Mouse (Mus musculus): ENCODE results near the gene Mamdc4. TPM values are rescaled to one million over a fixed set of nuclear protein-coding genes. Genes with fewer than 3 reads are reported as not detected.
A peak's percentile ranks its signal among the peaks of the same experiment; 100 is the strongest.

Gene Mamdc4
- polyA plus RNA-seq, 1 experiment from 2014 or later = 1.4 TPM

GRCm38 (mm10) chr2:25607761-25608622 lies 33.3 kb upstream of the Mamdc4 start, which contains the start of gene Rabl6:
Gene Rabl6, minus strand, starts transcription at chr2:25608521.
- DNase-seq (ENCODE audit: low spot score) (peak; percentile 95), ATAC-seq (ENCODE audit: low read depth) (peak; percentile 93)
- Histone ChIP-seq H3K36me3 (ENCODE audit: control insufficient read depth, insufficient read depth, low read length) (0 out of 2 replicates have a peak, but pooled peaks cover 9% of the 10 kb centered on the region), H3K9me3 (ENCODE audit: control insufficient read depth, low read length) (no peaks in the 10 kb centered on the region), H3K4me1 (ENCODE audit: control insufficient read depth, insufficient read depth, low read length) (peaks cover 17% of the 10 kb centered on the region), H3K27me3 (replicated peaks; ENCODE audit: control insufficient read depth, insufficient read depth, low read length) (no peaks in the 10 kb centered on the region), H3K27ac (replicated peaks; ENCODE audit: low read depth, low read length) (peak within 1 kb of the TSS; percentile 96), H3K4me2 (ENCODE audit: low read depth, low read length) (peak within 1 kb of the TSS; percentile 69), H3K9ac (ENCODE audit: low read depth, low read length) (peak within 1 kb of the TSS; percentile 99), H3K4me3 (ENCODE audit: low read depth, low read length) (peak within 1 kb of the TSS; percentile 99)
- 0% methylated on average over 50 of the region's 80 CpGs for WGBS

GRCm38 (mm10) chr2:25602526-25602925 lies 27.9 kb upstream of the Mamdc4 start:
- ATAC-seq (ENCODE audit: low read depth) (no peak), DNase-seq (ENCODE audit: low spot score) (no peak)
- 96% methylated on average over 5 of the region's 5 CpGs for WGBS
- Histone ChIP-seq H3K36me3 (ENCODE audit: control insufficient read depth, insufficient read depth, low read length) (peaks cover 63% of the 10 kb centered on the region), H3K27ac (replicated peaks; ENCODE audit: low read depth, low read length) (no peak overlapping the region), H3K27me3 (replicated peaks; ENCODE audit: control insufficient read depth, insufficient read depth, low read length) (no peaks in the 10 kb centered on the region), H3K4me1 (ENCODE audit: control insufficient read depth, insufficient read depth, low read length) (peaks cover 11% of the 10 kb centered on the region), H3K9me3 (ENCODE audit: control insufficient read depth, low read length) (no peaks in the 10 kb centered on the region), H3K4me3 (ENCODE audit: low read depth, low read length) (no peak overlapping the region), H3K9ac (ENCODE audit: low read depth, low read length) (no peak overlapping the region), H3K4me2 (ENCODE audit: low read depth, low read length) (no peak overlapping the region)

GRCm38 (mm10) chr2:25600037-25600436 lies 25.4 kb upstream of the Mamdc4 start:
- ATAC-seq (ENCODE audit: low read depth) (no peak), DNase-seq (ENCODE audit: low spot score) (no peak)
- H3K9me3 ChIP-seq (ENCODE audit: control insufficient read depth, low read length) = no peaks in the 10 kb centered on the region
- 90% methylated on average over 2 of the region's 2 CpGs for WGBS
- H3K4me1 ChIP-seq (ENCODE audit: control insufficient read depth, insufficient read depth, low read length) = no peaks in the 10 kb centered on the region
- peaks cover 88% of the 10 kb centered on the region for H3K36me3 ChIP-seq (ENCODE audit: control insufficient read depth, insufficient read depth, low read length)
- H3K27ac ChIP-seq (replicated peaks; ENCODE audit: low read depth, low read length) = no peak overlapping the region
- H3K4me3 ChIP-seq (ENCODE audit: low read depth, low read length) = no peak overlapping the region
- H3K9ac ChIP-seq (ENCODE audit: low read depth, low read length) = no peak overlapping the region
- no peaks in the 10 kb centered on the region for H3K27me3 ChIP-seq (replicated peaks; ENCODE audit: control insufficient read depth, insufficient read depth, low read length)
- no peak overlapping the region for H3K4me2 ChIP-seq (ENCODE audit: low read depth, low read length)

GRCm38 (mm10) chr2:25598749-25599148 lies 24.1 kb upstream of the Mamdc4 start:
- no peak overlapping the region for H3K27ac ChIP-seq (replicated peaks; ENCODE audit: low read depth, low read length)

GRCm38 (mm10) chr2:25596765-25597510 lies 22.3 kb upstream of the Mamdc4 start:
- Histone ChIP-seq H3K9ac (ENCODE audit: low read depth, low read length) (no peak overlapping the region), H3K4me2 (ENCODE audit: low read depth, low read length) (no peak overlapping the region), H3K36me3 (ENCODE audit: control insufficient read depth, insufficient read depth, low read length) (peaks cover 96% of the 10 kb centered on the region), H3K4me3 (ENCODE audit: low read depth, low read length) (no peak overlapping the region), H3K4me1 (ENCODE audit: control insufficient read depth, insufficient read depth, low read length) (no peaks in the 10 kb centered on the region), H3K27ac (replicated peaks; ENCODE audit: low read depth, low read length) (no peak overlapping the region), H3K27me3 (replicated peaks; ENCODE audit: control insufficient read depth, insufficient read depth, low read length) (no peaks in the 10 kb centered on the region), H3K9me3 (ENCODE audit: control insufficient read depth, low read length) (no peaks in the 10 kb centered on the region)
- no peak for DNase-seq (ENCODE audit: low spot score)
- 87% methylated on average over 5 of the region's 5 CpGs for WGBS
- peak; percentile 34; the same call in 1 of the 2 replicates for ATAC-seq (ENCODE audit: low read depth)

More at GRCm38 (mm10) chr2:25598749-25599148, 24.1 kb upstream of the Mamdc4 start:
- WGBS = 94% methylated on average over 1 of the region's 1 CpGs
- peaks cover 94% of the 10 kb centered on the region for H3K36me3 ChIP-seq (ENCODE audit: control insufficient read depth, insufficient read depth, low read length)
- H3K4me2 ChIP-seq (ENCODE audit: low read depth, low read length) = no peak overlapping the region
- no peak overlapping the region for H3K4me3 ChIP-seq (ENCODE audit: low read depth, low read length)
- DNase-seq (ENCODE audit: low spot score) = no peak
- no peaks in the 10 kb centered on the region for H3K27me3 ChIP-seq (replicated peaks; ENCODE audit: control insufficient read depth, insufficient read depth, low read length)
- H3K9ac ChIP-seq (ENCODE audit: low read depth, low read length) = no peak overlapping the region
- H3K9me3 ChIP-seq (ENCODE audit: control insufficient read depth, low read length) = no peaks in the 10 kb centered on the region
- ATAC-seq (ENCODE audit: low read depth) = no peak
- no peaks in the 10 kb centered on the region for H3K4me1 ChIP-seq (ENCODE audit: control insufficient read depth, insufficient read depth, low read length)

- no peaks in the 10 kb centered on the region for H3K27me3 ChIP-seq (replicated peaks; ENCODE audit: control insufficient read depth, insufficient read depth, low read length)
- no peaks in the 10 kb centered on the region for H3K9me3 ChIP-seq (ENCODE audit: control insufficient read depth, low read length)
- H3K36me3 ChIP-seq (ENCODE audit: control insufficient read depth, insufficient read depth, low read length) = peaks cover 93% of the 10 kb centered on the region
- no peak overlapping the region for H3K4me3 ChIP-seq (ENCODE audit: low read depth, low read length)
- no peak overlapping the region for H3K9ac ChIP-seq (ENCODE audit: low read depth, low read length)
- H3K4me2 ChIP-seq (ENCODE audit: low read depth, low read length) = no peak overlapping the region
- 80% methylated on average over 2 of the region's 2 CpGs for WGBS
- ATAC-seq (ENCODE audit: low read depth) (no peak), DNase-seq (ENCODE audit: low spot score) (no peak)
- no peaks in the 10 kb centered on the region for H3K4me1 ChIP-seq (ENCODE audit: control insufficient read depth, insufficient read depth, low read length)
- H3K27ac ChIP-seq (replicated peaks; ENCODE audit: low read depth, low read length) = no peak overlapping the region
Measured at GRCm38 (mm10) chr2:25591863-25592262, 17.2 kb upstream of the Mamdc4 start.

- no peaks in the 10 kb centered on the region for H3K27me3 ChIP-seq (replicated peaks; ENCODE audit: control insufficient read depth, insufficient read depth, low read length)
- no peak overlapping the region for H3K9ac ChIP-seq (ENCODE audit: low read depth, low read length)
- 93% methylated on average over 7 of the region's 8 CpGs for WGBS
- H3K4me1 ChIP-seq (ENCODE audit: control insufficient read depth, insufficient read depth, low read length) = no peaks in the 10 kb centered on the region
- no peak overlapping the region for H3K27ac ChIP-seq (replicated peaks; ENCODE audit: low read depth, low read length)
- DNase-seq (ENCODE audit: low spot score) (no peak), ATAC-seq (ENCODE audit: low read depth) (no peak)
- H3K4me3 ChIP-seq (ENCODE audit: low read depth, low read length) = no peak overlapping the region
- H3K9me3 ChIP-seq (ENCODE audit: control insufficient read depth, low read length) = no peaks in the 10 kb centered on the region
- H3K36me3 ChIP-seq (ENCODE audit: control insufficient read depth, insufficient read depth, low read length) = peaks cover 94% of the 10 kb centered on the region
- no peak overlapping the region for H3K4me2 ChIP-seq (ENCODE audit: low read depth, low read length)
Measured at GRCm38 (mm10) chr2:25588227-25588907, 13.7 kb upstream of the Mamdc4 start.

- DNase-seq (ENCODE audit: low spot score) = no peak
- Histone ChIP-seq H3K36me3 (ENCODE audit: control insufficient read depth, insufficient read depth, low read length) (peaks cover 91% of the 10 kb centered on the region), H3K27me3 (replicated peaks; ENCODE audit: control insufficient read depth, insufficient read depth, low read length) (no peaks in the 10 kb centered on the region), H3K4me1 (ENCODE audit: control insufficient read depth, insufficient read depth, low read length) (peaks cover 4% of the 10 kb centered on the region; the same call in 1 of the 2 replicates), H3K4me3 (ENCODE audit: low read depth, low read length) (no peak overlapping the region), H3K27ac (replicated peaks; ENCODE audit: low read depth, low read length) (no peak overlapping the region), H3K9me3 (ENCODE audit: control insufficient read depth, low read length) (no peaks in the 10 kb centered on the region), H3K4me2 (ENCODE audit: low read depth, low read length) (no peak overlapping the region), H3K9ac (ENCODE audit: low read depth, low read length) (no peak overlapping the region)
- WGBS = 90% methylated on average over 8 of the region's 8 CpGs
- ATAC-seq (ENCODE audit: low read depth) = no peak
Measured at GRCm38 (mm10) chr2:25587290-25587689, 12.6 kb upstream of the Mamdc4 start.
